Mouse (Mus musculus) intestine, embryonic 14.5 days (tissue): Measurements from ENCODE around the gene Rnf150. TPM values are rescaled to one million over a fixed set of nuclear protein-coding genes. Genes with fewer than 3 reads are reported as not detected.

ENCODE experiments used
- ATAC-seq: fragments of 200-750 bp; cut with Nextera tagmentation; replicated peaks from 2 replicates; pipeline ENCODE4 v1.8.0; 2017; ENCODE audit warnings: low read depth, moderate number of reproducible peaks, moderate TSS enrichment, moderate library complexity; ENCODE audit not compliant: low FRiP score, low TSS enrichment
- DNase-seq: peaks from one replicate; pipeline ENCODE4 v3.0.0-alpha.2; 2018; ENCODE audit warnings: low spot score
- H3K27ac ChIP-seq: fragments of 300-500 bp; sonication (generic); 2 replicates; pipeline ENCODE4 v1.5.1; 2014; ENCODE audit warnings: low read depth, mild to moderate bottlenecking, control low read depth
- H3K27me3 ChIP-seq: fragments of 300-500 bp; sonication (generic); replicated peaks from 2 replicates; pipeline ENCODE4 v1.6.1; 2014; ENCODE audit warnings: low read length, control low read depth; ENCODE audit not compliant: control insufficient read depth, insufficient read depth
- H3K36me3 ChIP-seq: fragments of 300-500 bp; sonication (generic); 2 replicates; pipeline ENCODE4 v1.6.1; 2014; ENCODE audit warnings: low read length, control low read depth; ENCODE audit not compliant: control insufficient read depth, insufficient read depth
- H3K4me1 ChIP-seq: fragments of 300-500 bp; sonication (generic); replicated peaks from 2 replicates; pipeline ENCODE4 v1.6.1; 2014; ENCODE audit warnings: low read length, control low read depth, mixed read lengths; ENCODE audit not compliant: control insufficient read depth, insufficient read depth
- H3K4me2 ChIP-seq: fragments of 300-500 bp; sonication (generic); 2 replicates; pipeline ENCODE4 v1.6.1; 2014; ENCODE audit warnings: low read length
- H3K4me3 ChIP-seq: fragments of 300-500 bp; sonication (generic); 2 replicates; pipeline ENCODE4 v1.5.1; 2014; ENCODE audit warnings: low read depth, low read length, control low read depth, mixed read lengths
- H3K9ac ChIP-seq: fragments of 300-500 bp; sonication (generic); 2 replicates; pipeline ENCODE4 v1.6.1; 2014; ENCODE audit warnings: mild to moderate bottlenecking, low read length
- H3K9me3 ChIP-seq: fragments of 300-500 bp; sonication (generic); 2 replicates; pipeline ENCODE4 v1.6.1; 2016; ENCODE audit warnings: low read length, control low read depth; ENCODE audit not compliant: control insufficient read depth
- WGBS: fragments of 180-500 bp; shearing (Covaris S2); extraction: QIAGEN DNeasy Blood & Tissue Kit; methylation state at CpG from one replicate; pipeline ENCODE4 v1.1.7; 2014; 5-methylcytosine and 5-hydroxymethylcytosine counted together
- polyA plus RNA-seq: library from polyadenylated mRNA; unstranded; fragments of >200 nt; fragmentation: Nextera tagmentation; extraction: Ambion mirVana; gene quantifications from 2 replicates; pipeline ENCODE4 v1.2.1, GENCODE M21; 2014

Gene Rnf150
- 1.5 and 1.9 TPM in 2 replicates for polyA plus RNA-seq

GRCm38 (mm10) chr8:82863041-82863744 lies at the start of gene Rnf150:
Rnf150 (plus strand) TSS chr8:82863356.
- Histone ChIP-seq H3K4me2 (peak within 1 kb of the TSS; percentile 81), H3K9me3 (no peaks in the 10 kb centered on the region), H3K27me3 (no peaks in the 10 kb centered on the region), H3K27ac (peak within 1 kb of the TSS; percentile 73), H3K4me1 (peaks cover 10% of the 10 kb centered on the region; the same call in 1 of the 2 replicates), H3K9ac (peak within 1 kb of the TSS; percentile 80), H3K36me3 (no peaks in the 10 kb centered on the region), H3K4me3 (peak within 1 kb of the TSS; percentile 65)
- ATAC-seq, result peak; percentile 78
- 1% methylated on average over 39 of the region's 39 CpGs for WGBS
- peak; percentile 85 for DNase-seq

GRCm38 (mm10) chr8:82826135-82827046 lies 36.8 kb upstream of the Rnf150 start:
- Histone ChIP-seq H3K4me3 (no peak overlapping the region), H3K4me2 (no peak overlapping the region), H3K4me1 (no peaks in the 10 kb centered on the region), H3K9ac (no peak overlapping the region), H3K36me3 (no peaks in the 10 kb centered on the region), H3K27me3 (no peaks in the 10 kb centered on the region), H3K9me3 (no peaks in the 10 kb centered on the region), H3K27ac (no peak overlapping the region)
- DNase-seq (no peak), ATAC-seq (no peak)
- 48% methylated on average over 11 of the region's 11 CpGs for WGBS

DNA sequence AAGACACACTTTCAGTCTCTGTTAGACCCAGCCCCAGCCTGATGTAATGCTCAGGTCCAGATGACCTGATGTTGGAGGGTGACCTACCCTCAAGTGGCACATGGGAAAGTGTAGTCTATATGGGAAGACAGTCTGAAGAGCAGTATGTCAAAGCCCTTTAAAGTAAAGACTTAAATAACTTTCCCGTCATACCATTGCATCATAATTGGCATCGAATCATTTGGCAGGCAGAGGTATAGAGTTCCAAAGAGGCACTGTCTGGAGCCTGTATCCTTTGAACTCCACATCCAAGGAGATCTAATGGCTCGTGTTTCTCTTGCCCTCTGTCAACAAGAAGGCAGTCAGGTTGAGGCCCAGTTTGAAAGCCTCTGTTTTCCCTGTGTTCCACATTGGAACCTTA lies 22.7 kb upstream of the Rnf150 start:
- WGBS, result 73% methylated on average over 3 of the region's 3 CpGs
- H3K9me3 ChIP-seq, result no peaks in the 10 kb centered on the region
- H3K4me2 ChIP-seq, result no peak overlapping the region
- no peaks in the 10 kb centered on the region for H3K36me3 ChIP-seq
- DNase-seq, result no peak
- no peak overlapping the region for H3K4me3 ChIP-seq
- H3K27me3 ChIP-seq, result no peaks in the 10 kb centered on the region
- no peak overlapping the region for H3K27ac ChIP-seq
- H3K4me1 ChIP-seq, result no peaks in the 10 kb centered on the region
- ATAC-seq, result no peak
- no peak overlapping the region for H3K9ac ChIP-seq

DNA sequence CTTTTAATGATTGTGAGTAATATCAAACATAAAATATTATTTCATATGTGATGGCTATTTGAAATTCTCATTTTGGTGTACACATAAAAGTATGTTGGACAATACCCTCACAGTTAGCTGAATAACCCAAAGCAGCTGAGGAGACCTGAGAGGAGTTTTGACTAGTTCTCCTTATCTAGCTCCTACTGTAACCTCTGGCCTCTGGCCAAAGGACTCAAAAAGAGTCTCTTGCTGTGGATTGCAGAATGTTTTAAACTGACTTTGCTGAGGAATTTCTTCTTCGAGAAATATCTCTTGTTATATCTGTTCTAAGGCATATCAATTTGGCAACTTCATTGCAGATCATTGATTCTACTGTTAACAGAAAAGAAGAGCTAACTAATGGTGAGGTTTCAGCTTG lies 22.2 kb upstream of the Rnf150 start:
- no peak overlapping the region for H3K4me3 ChIP-seq
- no peak overlapping the region for H3K9ac ChIP-seq
- no peak overlapping the region for H3K27ac ChIP-seq
- H3K27me3 ChIP-seq, result no peaks in the 10 kb centered on the region
- no peak for ATAC-seq
- DNase-seq, result no peak
- no peaks in the 10 kb centered on the region for H3K4me1 ChIP-seq
- no peaks in the 10 kb centered on the region for H3K9me3 ChIP-seq
- WGBS, result 39% methylated on average over 1 of the region's 1 CpGs
- H3K4me2 ChIP-seq, result no peak overlapping the region
- H3K36me3 ChIP-seq, result no peaks in the 10 kb centered on the region

- H3K4me3 ChIP-seq, result no peak overlapping the region
- H3K27ac ChIP-seq, result no peak overlapping the region
- no peak overlapping the region for H3K4me2 ChIP-seq
- no peaks in the 10 kb centered on the region for H3K27me3 ChIP-seq
- DNase-seq (no peak), ATAC-seq (no peak)
- 47% methylated on average over 6 of the region's 6 CpGs for WGBS
- H3K4me1 ChIP-seq, result no peaks in the 10 kb centered on the region
- H3K9me3 ChIP-seq, result no peaks in the 10 kb centered on the region
- no peak overlapping the region for H3K9ac ChIP-seq
- H3K36me3 ChIP-seq, result no peaks in the 10 kb centered on the region
Observed at GRCm38 (mm10) chr8:82841520-82842142, 21.5 kb upstream of the Rnf150 start.

- no peak overlapping the region for H3K4me2 ChIP-seq
- no peaks in the 10 kb centered on the region for H3K36me3 ChIP-seq
- ATAC-seq, result no peak
- no peaks in the 10 kb centered on the region for H3K9me3 ChIP-seq
- H3K4me3 ChIP-seq, result no peak overlapping the region
- no peaks in the 10 kb centered on the region for H3K4me1 ChIP-seq
- WGBS, result 16% methylated on average over 1 of the region's 1 CpGs
- no peaks in the 10 kb centered on the region for H3K27me3 ChIP-seq
- DNase-seq, result no peak
- H3K27ac ChIP-seq, result no peak overlapping the region
- no peak overlapping the region for H3K9ac ChIP-seq
Observed at GRCm38 (mm10) chr8:82843697-82844096, 19.5 kb upstream of the Rnf150 start.

DNA sequence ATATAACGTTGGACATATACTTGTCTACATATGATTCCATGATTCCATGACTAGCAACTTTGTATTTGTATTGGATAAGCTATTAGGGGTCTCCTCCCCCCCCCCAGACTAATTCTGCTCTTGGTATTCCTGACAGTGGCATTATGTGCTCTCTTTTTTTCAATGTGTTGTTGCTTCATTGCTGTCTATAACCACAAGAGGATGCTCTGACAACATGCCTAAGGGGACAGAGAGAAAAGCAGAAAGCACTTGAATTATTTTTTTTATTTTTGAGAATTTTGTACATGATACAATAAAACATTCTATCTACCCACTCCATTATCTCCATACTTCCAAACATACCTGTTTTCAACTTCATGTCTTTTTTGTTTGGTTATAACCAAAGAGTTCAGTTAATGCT lies 18.7 kb upstream of the Rnf150 start:
- DNase-seq, result no peak
- 37% methylated on average over 1 of the region's 1 CpGs for WGBS
- H3K9me3 ChIP-seq, result no peaks in the 10 kb centered on the region

GRCm38 (mm10) chr8:82846098-82846497 lies 17.1 kb upstream of the Rnf150 start:
- ATAC-seq (no peak), DNase-seq (no peak)
- no peaks in the 10 kb centered on the region for H3K36me3 ChIP-seq
- no peak overlapping the region for H3K27ac ChIP-seq
- no peaks in the 10 kb centered on the region for H3K9me3 ChIP-seq
- no peak overlapping the region for H3K9ac ChIP-seq
- H3K4me2 ChIP-seq, result no peak overlapping the region
- WGBS, result 66% methylated on average over 2 of the region's 2 CpGs
- H3K27me3 ChIP-seq, result no peaks in the 10 kb centered on the region
- H3K4me3 ChIP-seq, result no peak overlapping the region
- H3K4me1 ChIP-seq, result no peaks in the 10 kb centered on the region

More for the DNA sequence above, 18.7 kb upstream of the Rnf150 start:
- Histone ChIP-seq H3K27ac (no peak overlapping the region), H3K4me1 (no peaks in the 10 kb centered on the region), H3K36me3 (no peaks in the 10 kb centered on the region), H3K9ac (no peak overlapping the region), H3K4me2 (no peak overlapping the region), H3K27me3 (no peaks in the 10 kb centered on the region), H3K4me3 (no peak overlapping the region)
- ATAC-seq, result no peak
